Mouse (Mus musculus) ES-Bruce4 (cell line): ENCODE measurements around the gene Olfr370.

ENCODE experiments used
- CTCF ChIP-seq: IDR thresholded peaks from one replicate; pipeline ENCODE4 v1.8.1; 2011; ENCODE audit warnings: low read depth, low read length
- POLR2A ChIP-seq: IDR thresholded peaks from one replicate; pipeline ENCODE4 v1.8.1; 2011; ENCODE audit warnings: low read length; ENCODE audit not compliant: insufficient read depth

DNA sequence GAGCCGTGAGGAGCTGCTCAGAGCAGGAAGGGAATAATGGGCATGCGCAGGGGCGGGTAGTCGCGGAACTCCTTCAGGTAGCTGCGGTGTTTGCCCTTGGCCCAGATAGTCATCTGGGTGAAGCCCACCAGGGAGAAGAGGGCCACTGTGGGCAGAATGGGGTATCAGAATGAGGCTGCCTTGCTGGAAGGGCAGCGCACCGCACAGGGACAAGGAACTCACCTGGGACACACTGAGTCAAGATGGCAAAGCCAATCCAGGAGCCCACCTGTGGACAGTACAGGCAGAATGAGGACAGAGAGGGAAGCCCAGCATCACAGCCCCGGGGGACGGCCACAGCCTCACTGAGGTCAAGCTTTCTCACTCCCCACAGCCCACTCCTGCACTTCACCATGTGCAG, 36.2 kb downstream of the Olfr370 start:
- no peak for TF ChIP-seq POLR2A
- no peak for TF ChIP-seq CTCF
